Mouse (Mus musculus): ENCODE data around the gene Olfr1052. TPM values are rescaled to one million over a fixed set of nuclear protein-coding genes. Genes with fewer than 3 reads are reported as not detected.

The Olfr1052 gene
- polyA plus RNA-seq (2014; fragmentation: Illumina TruSeq; extraction: RNeasy Lipid Tissue Mini Kit (QIAGEN cat#74804); ENCODE audit: insufficient read depth, low read depth, low replicate concordance) = not detected

DNA sequence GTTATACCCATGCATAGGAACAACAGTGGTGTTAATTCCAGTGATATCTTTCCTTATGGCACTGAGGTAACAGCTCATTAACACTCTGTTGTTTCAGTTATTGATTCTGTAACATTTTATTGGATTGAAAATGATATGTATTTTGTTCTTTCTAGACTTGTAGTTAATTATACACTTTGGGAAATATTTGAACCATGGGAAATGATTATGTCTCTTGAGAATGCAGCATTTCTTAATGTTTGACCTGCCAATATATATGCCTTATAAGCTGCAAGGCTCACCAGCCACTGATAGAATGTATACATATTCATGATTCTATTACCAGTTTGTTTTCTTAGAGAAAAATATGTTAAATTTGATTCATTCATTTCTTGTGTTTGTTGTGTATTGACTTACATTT is at the start of gene Olfr1052:
Gene Olfr1052 (plus strand): TSS at position 301 of the 400 bp plus-strand sequence.

DNA sequence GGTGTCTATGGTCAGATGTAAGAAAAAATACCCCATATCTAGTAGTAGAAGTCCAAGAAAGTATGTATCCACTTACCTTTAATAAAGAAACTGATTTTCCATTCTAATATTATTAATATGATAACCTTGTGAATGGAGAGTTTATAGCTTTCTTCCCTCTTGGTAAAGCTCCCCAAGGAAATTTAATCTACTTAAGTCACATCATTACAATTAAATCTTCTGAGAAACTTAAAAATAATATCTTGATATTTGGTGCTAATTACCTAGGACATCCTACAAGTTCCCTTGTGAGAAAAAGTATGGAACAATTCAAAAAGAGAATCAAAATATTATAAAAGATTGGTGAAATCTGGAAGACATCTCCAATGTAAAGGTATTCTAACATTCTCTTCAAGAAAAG is 34.0 kb upstream of the Olfr1052 start, which contains the start of gene Olfr1049:
Gene Olfr1049 (minus strand): TSS at position 101 of the 400 bp plus-strand sequence.

DNA sequence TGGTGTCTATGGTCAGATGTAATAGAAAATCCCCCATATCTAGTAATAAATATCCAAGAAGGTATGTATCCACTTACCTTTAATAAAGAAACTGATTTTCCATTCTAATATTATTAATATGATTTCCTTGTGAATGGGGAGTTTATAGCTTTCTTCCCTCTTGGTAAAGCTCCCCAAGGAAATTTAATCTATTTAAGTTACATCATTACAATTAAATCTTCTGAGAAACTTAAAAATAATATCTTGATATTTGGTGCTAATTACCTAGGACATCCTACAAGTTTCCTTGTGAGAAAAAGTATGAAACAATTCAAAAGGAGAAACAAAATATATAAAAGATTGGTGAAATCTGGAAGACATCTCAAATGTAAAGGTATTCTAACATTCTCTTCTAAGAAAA is 13.3 kb upstream of the Olfr1052 start, which contains the start of gene Olfr1051:
Gene Olfr1051 (minus strand): TSS at position 101 of the 400 bp plus-strand sequence.

DNA sequence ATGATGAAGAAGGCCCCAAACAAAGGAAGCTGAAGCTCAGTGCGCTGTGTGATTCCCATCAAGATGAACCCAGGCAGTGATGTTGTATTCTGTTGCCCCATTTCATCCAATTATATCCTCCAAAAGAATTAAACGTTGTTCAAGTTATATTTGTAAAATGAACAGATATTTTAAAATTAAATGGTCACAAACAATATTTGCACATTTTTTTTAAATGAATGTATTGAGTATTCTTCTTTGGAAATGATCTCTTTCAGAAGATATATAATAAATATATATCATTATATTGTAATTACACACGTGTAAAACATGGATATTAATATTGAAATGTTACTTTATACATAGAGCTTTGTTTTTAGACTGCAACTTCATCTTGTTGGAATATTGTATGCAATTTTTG is 22.9 kb downstream of the Olfr1052 start, which contains the start of gene Olfr1053:
Gene Olfr1053 (minus strand): TSS at position 101 of the 400 bp plus-strand sequence.

DNA sequence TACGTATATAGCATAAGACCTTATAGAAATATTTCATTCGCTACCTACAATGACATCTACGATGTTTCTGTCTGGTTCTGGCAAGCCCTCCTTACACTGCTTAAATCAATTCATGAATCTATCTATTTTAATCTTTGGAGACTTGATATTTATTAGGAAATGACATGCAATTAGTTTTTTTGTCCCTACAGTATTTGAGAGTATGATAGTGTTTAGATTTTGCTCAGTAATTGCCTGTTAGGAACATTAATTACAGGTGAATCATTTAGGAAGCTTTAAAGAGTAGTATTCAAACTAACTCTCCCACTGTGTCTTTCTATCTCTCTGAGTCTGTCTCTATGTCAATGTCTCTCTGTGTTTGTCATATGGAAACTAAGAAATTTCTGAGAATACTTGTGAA is 43.1 kb downstream of the Olfr1052 start, which contains the start of gene Olfr1054:
Gene Olfr1054 (minus strand): TSS at position 101 of the 400 bp plus-strand sequence.

Other genes with a start within 250 kb of the Olfr1052 start
- 0.06 TPM for gene Olfr1034, start 246.6 kb upstream of the Olfr1052 start, polyA plus RNA-seq (2014; fragmentation: Illumina TruSeq; extraction: RNeasy Lipid Tissue Mini Kit (QIAGEN cat#74804); ENCODE audit: insufficient read depth, low read depth, low replicate concordance)
- not detected for gene Olfr1036, start 218.5 kb upstream of the Olfr1052 start, polyA plus RNA-seq (2014; fragmentation: Illumina TruSeq; extraction: RNeasy Lipid Tissue Mini Kit (QIAGEN cat#74804); ENCODE audit: insufficient read depth, low read depth, low replicate concordance)
- not detected for gene Olfr1037, start 205.1 kb upstream of the Olfr1052 start, polyA plus RNA-seq (2014; fragmentation: Illumina TruSeq; extraction: RNeasy Lipid Tissue Mini Kit (QIAGEN cat#74804); ENCODE audit: insufficient read depth, low read depth, low replicate concordance)
- not detected for gene Olfr1039, start 156.5 kb upstream of the Olfr1052 start, polyA plus RNA-seq (2014; fragmentation: Illumina TruSeq; extraction: RNeasy Lipid Tissue Mini Kit (QIAGEN cat#74804); ENCODE audit: insufficient read depth, low read depth, low replicate concordance)
- gene Olfr1040, start 145.7 kb upstream of the Olfr1052 start, polyA plus RNA-seq (2014; fragmentation: Illumina TruSeq; extraction: RNeasy Lipid Tissue Mini Kit (QIAGEN cat#74804); ENCODE audit: insufficient read depth, low read depth, low replicate concordance) = not detected
- not detected for gene Olfr1042, start 130.6 kb upstream of the Olfr1052 start, polyA plus RNA-seq (2014; fragmentation: Illumina TruSeq; extraction: RNeasy Lipid Tissue Mini Kit (QIAGEN cat#74804); ENCODE audit: insufficient read depth, low read depth, low replicate concordance)
- not detected for gene Olfr1043, start 124.9 kb upstream of the Olfr1052 start, polyA plus RNA-seq (2014; fragmentation: Illumina TruSeq; extraction: RNeasy Lipid Tissue Mini Kit (QIAGEN cat#74804); ENCODE audit: insufficient read depth, low read depth, low replicate concordance)
- gene Olfr1044, start 114.6 kb upstream of the Olfr1052 start, polyA plus RNA-seq (2014; fragmentation: Illumina TruSeq; extraction: RNeasy Lipid Tissue Mini Kit (QIAGEN cat#74804); ENCODE audit: insufficient read depth, low read depth, low replicate concordance) = not detected
- gene Olfr52, start 106.8 kb upstream of the Olfr1052 start, polyA plus RNA-seq (2014; fragmentation: Illumina TruSeq; extraction: RNeasy Lipid Tissue Mini Kit (QIAGEN cat#74804); ENCODE audit: insufficient read depth, low read depth, low replicate concordance) = not detected
- gene Olfr1045, start 89.4 kb upstream of the Olfr1052 start, polyA plus RNA-seq (2014; fragmentation: Illumina TruSeq; extraction: RNeasy Lipid Tissue Mini Kit (QIAGEN cat#74804); ENCODE audit: insufficient read depth, low read depth, low replicate concordance) = not detected
- not detected for gene Olfr1046, start 73.1 kb upstream of the Olfr1052 start, polyA plus RNA-seq (2014; fragmentation: Illumina TruSeq; extraction: RNeasy Lipid Tissue Mini Kit (QIAGEN cat#74804); ENCODE audit: insufficient read depth, low read depth, low replicate concordance)
- not detected for gene Olfr1047, start 61.1 kb upstream of the Olfr1052 start, polyA plus RNA-seq (2014; fragmentation: Illumina TruSeq; extraction: RNeasy Lipid Tissue Mini Kit (QIAGEN cat#74804); ENCODE audit: insufficient read depth, low read depth, low replicate concordance)
- not detected for gene Olfr1048, start 52.2 kb upstream of the Olfr1052 start, polyA plus RNA-seq (2014; fragmentation: Illumina TruSeq; extraction: RNeasy Lipid Tissue Mini Kit (QIAGEN cat#74804); ENCODE audit: insufficient read depth, low read depth, low replicate concordance)
- not detected for gene Olfr1049, start 34.1 kb upstream of the Olfr1052 start, polyA plus RNA-seq (2014; fragmentation: Illumina TruSeq; extraction: RNeasy Lipid Tissue Mini Kit (QIAGEN cat#74804); ENCODE audit: insufficient read depth, low read depth, low replicate concordance)
- gene Olfr1051, start 13.4 kb upstream of the Olfr1052 start, polyA plus RNA-seq (2014; fragmentation: Illumina TruSeq; extraction: RNeasy Lipid Tissue Mini Kit (QIAGEN cat#74804); ENCODE audit: insufficient read depth, low read depth, low replicate concordance) = not detected
- gene Olfr1053, start 22.8 kb downstream of the Olfr1052 start, polyA plus RNA-seq (2014; fragmentation: Illumina TruSeq; extraction: RNeasy Lipid Tissue Mini Kit (QIAGEN cat#74804); ENCODE audit: insufficient read depth, low read depth, low replicate concordance) = not detected
- gene Olfr1054, start 43.0 kb downstream of the Olfr1052 start, polyA plus RNA-seq (2014; fragmentation: Illumina TruSeq; extraction: RNeasy Lipid Tissue Mini Kit (QIAGEN cat#74804); ENCODE audit: insufficient read depth, low read depth, low replicate concordance) = not detected
- not detected for gene Olfr1055, start 57.8 kb downstream of the Olfr1052 start, polyA plus RNA-seq (2014; fragmentation: Illumina TruSeq; extraction: RNeasy Lipid Tissue Mini Kit (QIAGEN cat#74804); ENCODE audit: insufficient read depth, low read depth, low replicate concordance)
- gene Olfr1056, start 70.0 kb downstream of the Olfr1052 start, polyA plus RNA-seq (2014; fragmentation: Illumina TruSeq; extraction: RNeasy Lipid Tissue Mini Kit (QIAGEN cat#74804); ENCODE audit: insufficient read depth, low read depth, low replicate concordance) = not detected
- gene Olfr1057, start 85.9 kb downstream of the Olfr1052 start, polyA plus RNA-seq (2014; fragmentation: Illumina TruSeq; extraction: RNeasy Lipid Tissue Mini Kit (QIAGEN cat#74804); ENCODE audit: insufficient read depth, low read depth, low replicate concordance) = not detected
- gene Olfr1058, start 96.1 kb downstream of the Olfr1052 start, polyA plus RNA-seq (2014; fragmentation: Illumina TruSeq; extraction: RNeasy Lipid Tissue Mini Kit (QIAGEN cat#74804); ENCODE audit: insufficient read depth, low read depth, low replicate concordance) = not detected
- not detected for gene Olfr1061, start 121.6 kb downstream of the Olfr1052 start, polyA plus RNA-seq (2014; fragmentation: Illumina TruSeq; extraction: RNeasy Lipid Tissue Mini Kit (QIAGEN cat#74804); ENCODE audit: insufficient read depth, low read depth, low replicate concordance)
- not detected for gene Olfr1062, start 134.3 kb downstream of the Olfr1052 start, polyA plus RNA-seq (2014; fragmentation: Illumina TruSeq; extraction: RNeasy Lipid Tissue Mini Kit (QIAGEN cat#74804); ENCODE audit: insufficient read depth, low read depth, low replicate concordance)
- gene Olfr1065, start 158.1 kb downstream of the Olfr1052 start, polyA plus RNA-seq (2014; fragmentation: Illumina TruSeq; extraction: RNeasy Lipid Tissue Mini Kit (QIAGEN cat#74804); ENCODE audit: insufficient read depth, low read depth, low replicate concordance) = not detected
- not detected for gene Olfr1066, start 163.8 kb downstream of the Olfr1052 start, polyA plus RNA-seq (2014; fragmentation: Illumina TruSeq; extraction: RNeasy Lipid Tissue Mini Kit (QIAGEN cat#74804); ENCODE audit: insufficient read depth, low read depth, low replicate concordance)
- gene Olfr228, start 194.9 kb downstream of the Olfr1052 start, polyA plus RNA-seq (2014; fragmentation: Illumina TruSeq; extraction: RNeasy Lipid Tissue Mini Kit (QIAGEN cat#74804); ENCODE audit: insufficient read depth, low read depth, low replicate concordance) = not detected
- not detected for gene Olfr1076, start 216.0 kb downstream of the Olfr1052 start, polyA plus RNA-seq (2014; fragmentation: Illumina TruSeq; extraction: RNeasy Lipid Tissue Mini Kit (QIAGEN cat#74804); ENCODE audit: insufficient read depth, low read depth, low replicate concordance)

Measured in lung, adult 10 weeks (tissue).